Mouse (Mus musculus) kidney, embryonic 16.5 days (tissue): ENCODE data around the gene Gm10134. TPM values are rescaled to one million over a fixed set of nuclear protein-coding genes. Genes with fewer than 3 reads are reported as not detected.
"Not testable (repeated sequence)": the region's sequence is repeated elsewhere in the genome, so short reads cannot be mapped to it uniquely, and the experiment has no call there.

Experiments
- ATAC-seq: fragments of 200-750 bp; cut with Nextera tagmentation; 2 replicates; pipeline ENCODE4 v1.8.0; 2017; ENCODE audit warnings: moderate TSS enrichment; ENCODE audit not compliant: low FRiP score, low TSS enrichment
- H3K27ac ChIP-seq: fragments of 300-500 bp; sonication (generic); 2 replicates; pipeline ENCODE4 v1.5.1; 2014; ENCODE audit warnings: low read length
- H3K27me3 ChIP-seq: fragments of 300-500 bp; sonication (generic); 2 replicates; pipeline ENCODE4 v1.6.1; 2014; ENCODE audit warnings: low read length, control low read depth, mixed read lengths; ENCODE audit not compliant: insufficient read depth
- H3K36me3 ChIP-seq: fragments of 300-500 bp; sonication (generic); 2 replicates; pipeline ENCODE4 v1.6.1; 2014; ENCODE audit warnings: low read length, control low read depth, mixed read lengths; ENCODE audit not compliant: insufficient read depth
- H3K4me1 ChIP-seq: fragments of 300-500 bp; sonication (generic); 2 replicates; pipeline ENCODE4 v1.6.1; 2014; ENCODE audit warnings: low read length, control low read depth, mixed read lengths; ENCODE audit not compliant: insufficient read depth
- H3K4me2 ChIP-seq: fragments of 300-500 bp; sonication (generic); replicated peaks from 2 replicates; pipeline ENCODE4 v1.6.1; 2014; ENCODE audit warnings: low read depth, low read length
- H3K4me3 ChIP-seq: fragments of 300-500 bp; sonication (generic); 2 replicates; pipeline ENCODE4 v1.5.1; 2014; ENCODE audit warnings: mild to moderate bottlenecking, low read length
- H3K9ac ChIP-seq: fragments of 300-500 bp; sonication (generic); replicated peaks from 2 replicates; pipeline ENCODE4 v1.6.1; 2014; ENCODE audit warnings: low read length
- H3K9me3 ChIP-seq: fragments of 300-500 bp; sonication (generic); 2 replicates; pipeline ENCODE4 v1.6.1; 2016; ENCODE audit warnings: low read length, control low read depth
- WGBS: fragments of 180-500 bp; shearing (Covaris S2); extraction: QIAGEN DNeasy Blood & Tissue Kit; methylation state at CpG from one replicate; pipeline ENCODE4 v1.1.7; 2014; 5-methylcytosine and 5-hydroxymethylcytosine counted together
- polyA plus RNA-seq: library from polyadenylated mRNA; unstranded; fragments of >200 nt; fragmentation: Nextera tagmentation; extraction: Ambion mirVana; gene quantifications from 2 replicates; pipeline ENCODE4 v1.2.1, GENCODE M21; 2015

Gene Gm10134
- polyA plus RNA-seq, 1 experiment from 2014 or later, result 8.3 TPM

GRCm38 (mm10) chr2:28498431-28498830 lies 7.5 kb upstream of the Gm10134 start:
- no peak overlapping the region for H3K4me3 ChIP-seq
- H3K4me1 ChIP-seq, result peaks cover 6% of the 10 kb centered on the region; the same call in 1 of the 2 replicates
- H3K9ac ChIP-seq, result no peak overlapping the region
- no peaks in the 10 kb centered on the region for H3K9me3 ChIP-seq
- no peak overlapping the region for H3K27ac ChIP-seq
- H3K27me3 ChIP-seq, result no peaks in the 10 kb centered on the region
- peak overlapping the region; percentile 46; the same call in 1 of the 2 replicates for H3K4me2 ChIP-seq
- no peaks in the 10 kb centered on the region for H3K36me3 ChIP-seq
- WGBS, result 80% methylated on average over 4 of the region's 4 CpGs
- no peak for ATAC-seq

- H3K9ac ChIP-seq, result no peak overlapping the region
- H3K4me1 ChIP-seq, result no peaks in the 10 kb centered on the region
- H3K9me3 ChIP-seq, result no peaks in the 10 kb centered on the region
- no peaks in the 10 kb centered on the region for H3K36me3 ChIP-seq
- H3K4me3 ChIP-seq, result no peak overlapping the region
- no peaks in the 10 kb centered on the region for H3K27me3 ChIP-seq
- 78% methylated on average over 10 of the region's 10 CpGs for WGBS
- no peak for ATAC-seq
- no peak overlapping the region for H3K27ac ChIP-seq
- no peak overlapping the region for H3K4me2 ChIP-seq
These were observed 2.9 kb upstream of the Gm10134 start for GRCm38 (mm10) chr2:28502987-28503386.

GRCm38 (mm10) chr2:28504676-28505075 lies 1.2 kb upstream of the Gm10134 start:
- H3K27me3 ChIP-seq, result no peaks in the 10 kb centered on the region
- ATAC-seq, result no peak
- no peaks in the 10 kb centered on the region for H3K9me3 ChIP-seq
- no peak overlapping the region for H3K27ac ChIP-seq
- H3K4me3 ChIP-seq, result no peak overlapping the region
- H3K9ac ChIP-seq, result no peak overlapping the region
- no peak overlapping the region for H3K4me2 ChIP-seq
- H3K36me3 ChIP-seq, result no peaks in the 10 kb centered on the region
- H3K4me1 ChIP-seq, result no peaks in the 10 kb centered on the region
- WGBS, result 89% methylated on average over 13 of the region's 13 CpGs

GRCm38 (mm10) chr2:28506291-28506690 lies 396 bp downstream of the Gm10134 start:
- H3K36me3 ChIP-seq, result no peaks in the 10 kb centered on the region
- WGBS, result 83% methylated on average over 6 of the region's 6 CpGs

GRCm38 (mm10) chr2:28511600-28511999 lies 5.7 kb downstream of the Gm10134 start:
- H3K9ac ChIP-seq, H3K27me3 ChIP-seq, ATAC-seq, H3K4me3 ChIP-seq, H3K4me2 ChIP-seq, H3K36me3 ChIP-seq, H3K27ac ChIP-seq, H3K9me3 ChIP-seq: not testable (repeated sequence)
- 52% methylated on average over 5 of the region's 5 CpGs for WGBS
- peaks cover 17% of the 10 kb centered on the region for H3K4me1 ChIP-seq

More at GRCm38 (mm10) chr2:28506291-28506690, 396 bp downstream of the Gm10134 start:
- H3K4me1 ChIP-seq, result no peaks in the 10 kb centered on the region
- no peak overlapping the region for H3K4me3 ChIP-seq
- no peaks in the 10 kb centered on the region for H3K9me3 ChIP-seq
- H3K4me2 ChIP-seq, result no peak overlapping the region
- no peak for ATAC-seq
- no peak overlapping the region for H3K27ac ChIP-seq
- no peak overlapping the region for H3K9ac ChIP-seq
- no peaks in the 10 kb centered on the region for H3K27me3 ChIP-seq

GRCm38 (mm10) chr2:28512798-28513401 lies 7.0 kb downstream of the Gm10134 start, which contains the start of gene Ralgds:
Gene Ralgds (plus strand): TSS chr2:28513125.
- Histone ChIP-seq H3K4me3 (peak within 1 kb of the TSS; percentile 71), H3K27me3 (no peaks in the 10 kb centered on the region), H3K9me3 (no peaks in the 10 kb centered on the region), H3K27ac (peak within 1 kb of the TSS; percentile 72), H3K9ac (peak within 1 kb of the TSS; percentile 94), H3K4me1 (peaks cover 19% of the 10 kb centered on the region), H3K4me2 (peak within 1 kb of the TSS; percentile 96), H3K36me3 (no peaks in the 10 kb centered on the region)
- peak; percentile 81 for ATAC-seq
- under 1% methylated on average over 54 of the region's 71 CpGs for WGBS

- H3K4me1 ChIP-seq, result peaks cover 19% of the 10 kb centered on the region
- peak overlapping the region; percentile 96 for H3K4me2 ChIP-seq
- H3K9ac ChIP-seq, result peak overlapping the region; percentile 94
- no peaks in the 10 kb centered on the region for H3K36me3 ChIP-seq
- no peaks in the 10 kb centered on the region for H3K9me3 ChIP-seq
- peak overlapping the region; percentile 72 for H3K27ac ChIP-seq
- H3K27me3 ChIP-seq, result no peaks in the 10 kb centered on the region
- H3K4me3 ChIP-seq, result peak overlapping the region; percentile 71
- WGBS, result 3% methylated on average over 47 of the region's 47 CpGs
- peak; percentile 46 for ATAC-seq
These were observed 7.8 kb downstream of the Gm10134 start for GRCm38 (mm10) chr2:28513431-28514370.

DNA sequence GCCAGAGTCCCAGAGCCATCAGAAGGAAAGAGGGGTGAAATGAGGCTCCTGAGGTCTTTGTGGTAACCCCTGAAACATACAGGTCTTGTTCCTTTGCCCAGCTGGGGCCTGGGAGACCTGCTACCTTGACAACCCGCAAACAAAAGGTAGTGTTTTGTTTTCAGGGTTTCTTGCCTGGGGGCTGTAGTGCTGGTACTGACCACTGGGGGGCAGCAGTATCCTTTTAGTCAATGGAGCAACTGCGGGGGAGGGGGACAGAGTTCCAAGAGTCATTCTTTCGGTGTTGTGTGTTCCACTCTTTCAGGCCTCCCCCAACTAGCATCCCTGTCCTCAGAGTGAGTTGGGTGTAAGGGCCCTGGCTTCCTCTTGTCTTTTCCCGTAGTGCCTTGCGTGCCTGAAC lies 8.6 kb downstream of the Gm10134 start:
- Histone ChIP-seq H3K4me2 (peak overlapping the region; percentile 96), H3K27ac (no peak overlapping the region), H3K4me1 (peaks cover 19% of the 10 kb centered on the region), H3K9me3 (no peaks in the 10 kb centered on the region), H3K27me3 (no peaks in the 10 kb centered on the region), H3K36me3 (no peaks in the 10 kb centered on the region), H3K4me3 (peak overlapping the region; percentile 71), H3K9ac (peak overlapping the region; percentile 94)
- WGBS, result 13% methylated on average over 5 of the region's 5 CpGs
- no peak for ATAC-seq

DNA sequence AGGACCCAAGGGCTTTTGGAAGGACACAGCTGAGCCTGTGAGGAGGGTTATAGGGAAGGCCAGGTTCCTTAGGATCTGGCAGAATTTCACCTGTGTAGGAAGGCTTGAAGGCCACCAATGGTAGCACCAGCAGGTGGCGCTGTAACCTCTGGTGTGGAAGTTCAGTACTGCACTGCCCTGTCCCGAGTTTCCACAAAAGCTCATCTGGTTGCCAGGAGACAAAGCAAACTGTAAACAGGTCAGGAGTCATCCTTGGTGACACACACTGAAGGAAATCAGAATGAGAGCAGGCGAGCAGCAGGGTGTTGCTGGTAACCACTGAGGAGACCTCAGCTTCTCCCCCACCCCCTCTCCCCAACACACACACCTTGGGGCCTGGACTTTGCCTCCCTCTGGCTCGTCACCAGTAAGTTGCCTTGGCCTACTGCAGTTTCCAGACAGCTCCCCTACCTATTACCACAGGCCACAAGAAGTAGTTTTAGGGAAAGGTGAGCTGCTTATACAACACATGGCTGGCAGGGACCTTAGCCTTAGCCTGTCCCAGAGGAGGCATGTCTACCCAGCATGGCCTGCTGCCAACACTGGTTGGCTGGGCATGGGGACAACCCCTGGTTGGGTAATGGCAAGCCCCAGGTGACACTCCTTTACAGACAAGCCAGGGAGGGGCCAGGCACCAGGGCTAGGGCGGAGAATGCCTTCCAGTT lies 11.5 kb downstream of the Gm10134 start:
- Histone ChIP-seq H3K9me3 (no peaks in the 10 kb centered on the region), H3K4me1 (peaks cover 19% of the 10 kb centered on the region), H3K36me3 (no peaks in the 10 kb centered on the region), H3K27me3 (no peaks in the 10 kb centered on the region), H3K9ac (no peak overlapping the region), H3K4me3 (no peak overlapping the region), H3K27ac (no peak overlapping the region), H3K4me2 (no peak overlapping the region)
- WGBS, result 40% methylated on average over 5 of the region's 5 CpGs
- ATAC-seq, result no peak
